Mouse (Mus musculus) gonadal fat pad, adult 2 months (tissue): Measurements from ENCODE around the gene Gkap1. TPM values are rescaled to one million over a fixed set of nuclear protein-coding genes. Genes with fewer than 3 reads are reported as not detected.

Source experiments
- DNase-seq: peaks from one replicate; pipeline ENCODE4 v3.0.0-alpha.2; 2012; ENCODE audit warnings: low read depth
- polyA plus RNA-seq: library from polyadenylated mRNA; depleted of rRNA; stranded (reverse); fragments of >200 nt; gene quantifications from 2 replicates; pipeline ENCODE4 v1.2.3, GENCODE M21; 2012

The Gkap1 gene
- polyA plus RNA-seq, 1 experiment: 34.6 TPM

DNA sequence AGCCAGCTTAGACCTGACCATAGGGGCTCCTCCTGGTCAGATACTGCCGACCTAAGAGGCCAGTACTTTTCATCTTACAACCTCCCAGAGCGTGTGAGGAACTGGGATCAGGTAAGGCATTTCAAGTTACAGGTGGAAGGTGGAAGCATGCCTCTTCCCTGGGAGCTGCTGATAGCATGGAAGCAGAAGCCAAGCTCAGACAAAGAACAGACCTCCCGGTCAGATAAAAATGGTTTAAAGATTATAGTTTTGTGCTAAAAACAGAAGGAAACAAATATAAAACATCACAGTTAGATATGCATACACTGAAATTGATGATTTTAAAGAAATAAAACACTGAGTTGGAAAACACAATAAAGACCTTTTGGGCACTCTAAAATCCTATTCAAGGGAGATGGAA, 8.6 kb downstream of the Gkap1 start:
- no peak for DNase-seq

DNA sequence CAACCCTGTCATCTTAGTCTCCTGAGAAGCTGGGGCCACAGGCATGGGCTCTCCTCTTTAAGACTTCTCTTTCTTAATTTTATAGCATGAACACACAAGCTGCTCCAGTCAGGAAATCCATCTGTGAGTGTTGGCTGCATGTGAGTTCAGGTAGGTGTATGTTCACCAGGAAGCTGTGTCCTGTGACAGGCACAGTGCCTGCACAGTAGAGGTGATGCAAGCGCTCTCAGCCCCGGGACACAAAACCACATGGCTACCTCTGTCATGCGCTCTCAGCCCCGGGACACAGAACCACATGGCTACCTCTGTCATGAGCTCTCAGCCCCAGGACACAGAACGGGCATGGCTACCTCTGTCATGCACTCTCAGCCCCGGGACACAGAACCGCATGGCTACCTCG, 12.0 kb downstream of the Gkap1 start:
- DNase-seq: peak; percentile 77

DNA sequence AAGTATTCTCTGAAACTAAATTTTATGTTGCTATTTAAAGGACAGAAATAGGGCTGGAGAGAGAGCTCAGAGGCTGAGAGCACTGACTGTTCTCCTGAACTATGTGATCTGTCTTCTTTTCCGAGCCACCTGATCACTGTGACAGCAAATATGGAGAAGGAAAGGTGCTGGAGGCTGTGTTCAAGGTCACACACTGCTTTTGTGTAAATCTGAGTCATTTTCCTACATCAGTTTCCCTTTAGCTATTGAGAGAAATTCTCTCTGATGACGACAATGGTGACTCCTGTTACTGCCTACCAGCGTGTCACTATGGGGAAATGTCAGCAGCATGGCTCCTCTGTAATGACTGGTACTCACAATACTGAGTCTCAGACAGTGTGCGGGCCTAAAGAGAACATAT, 13.8 kb downstream of the Gkap1 start:
- no peak for DNase-seq

DNA sequence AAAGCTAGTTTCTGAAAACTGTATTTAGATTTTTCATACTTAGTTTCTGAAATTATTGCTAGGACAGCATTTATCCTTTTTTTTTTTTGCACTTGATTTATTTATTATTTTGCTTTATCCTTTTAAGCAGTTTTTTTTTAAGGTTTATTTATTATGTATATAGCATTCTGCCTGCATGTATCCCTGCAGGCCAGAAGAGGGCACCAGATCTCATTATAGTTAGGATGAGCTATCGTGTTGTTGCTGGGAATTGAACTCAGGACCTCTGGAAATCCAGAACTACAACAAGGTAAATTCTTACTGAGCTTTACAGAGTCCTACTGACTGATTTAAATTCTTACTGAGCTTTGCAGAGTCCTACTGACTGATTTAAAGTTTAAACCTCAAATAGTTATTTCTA, 22.2 kb downstream of the Gkap1 start:
- no peak for DNase-seq

DNA sequence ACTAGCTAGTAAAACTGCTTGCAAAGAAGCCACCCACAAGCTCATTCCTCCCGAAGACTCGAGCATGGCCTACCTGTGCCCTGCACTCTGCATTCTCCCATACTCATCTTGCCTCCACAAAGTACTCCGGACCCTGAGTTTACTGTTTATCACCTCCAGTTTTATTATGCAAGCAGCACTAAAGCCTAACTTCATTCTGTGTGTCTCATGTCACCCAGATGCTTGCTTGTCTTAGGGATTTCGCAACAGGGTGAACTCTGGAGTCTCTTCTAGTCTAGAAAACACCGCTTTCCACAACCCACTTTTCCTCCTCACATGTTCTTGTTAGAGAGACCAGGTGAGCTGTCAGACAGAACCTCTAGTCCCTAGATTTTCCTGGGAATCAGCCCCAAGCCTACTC, 26.5 kb downstream of the Gkap1 start:
- DNase-seq: no peak

DNA sequence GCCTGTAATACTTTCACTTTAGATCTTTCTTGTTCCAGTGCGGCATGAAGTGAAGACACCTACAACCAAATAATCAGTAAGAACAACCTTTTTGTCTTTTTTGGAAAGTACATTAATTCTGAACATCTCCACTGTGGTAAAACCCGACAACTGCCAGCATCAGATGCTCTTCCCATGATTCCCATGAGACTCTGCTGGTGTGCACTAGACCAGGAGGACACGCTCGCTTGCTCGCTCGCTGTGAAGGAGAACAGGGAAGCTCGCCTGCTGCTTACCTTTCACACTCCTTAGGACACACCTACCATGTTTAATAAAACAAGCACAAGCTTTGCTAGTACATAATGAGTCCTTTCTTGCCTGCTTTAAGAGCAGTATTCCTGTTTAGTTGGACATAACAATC, 39.0 kb downstream of the Gkap1 start:
- no peak for DNase-seq

DNA sequence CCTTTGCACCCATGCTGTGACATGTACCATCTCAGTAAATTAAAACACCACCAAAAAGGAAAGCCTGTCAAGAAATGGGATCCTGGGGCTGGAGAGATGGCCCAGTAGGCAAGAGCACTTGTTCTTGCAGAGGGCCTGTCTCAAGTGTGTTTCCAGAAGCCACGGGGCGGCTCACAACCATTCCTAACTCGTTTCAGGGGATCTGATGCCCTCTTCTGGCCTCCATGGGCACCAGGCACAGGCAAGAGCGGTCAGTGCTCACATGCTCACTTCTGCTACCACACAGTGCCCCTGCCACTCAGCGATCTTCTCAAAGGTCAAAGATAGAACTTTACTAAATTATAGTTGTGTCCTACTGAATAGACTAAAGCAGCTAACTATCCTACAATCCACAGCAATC, 42.9 kb downstream of the Gkap1 start:
- DNase-seq: no peak

DNA sequence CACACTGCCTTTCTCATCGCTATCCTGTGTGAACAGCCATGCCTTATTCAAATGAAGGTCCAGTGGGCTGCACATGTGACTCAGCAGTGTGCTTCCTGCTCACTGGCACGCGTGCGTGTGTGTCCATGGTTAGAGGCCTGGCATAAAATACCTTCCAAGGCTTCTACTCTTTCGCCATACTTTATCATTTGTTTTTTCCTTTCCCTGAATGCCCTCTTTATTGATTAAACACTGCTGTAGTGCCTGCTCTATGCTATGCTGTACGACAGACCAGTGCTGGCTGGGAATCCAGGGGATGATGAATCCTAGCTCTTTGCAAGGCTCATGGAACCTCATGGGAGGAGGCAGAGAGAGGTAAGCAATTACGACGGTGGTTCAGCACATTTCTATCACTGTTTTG, 43.4 kb downstream of the Gkap1 start:
- DNase-seq: no peak

DNA sequence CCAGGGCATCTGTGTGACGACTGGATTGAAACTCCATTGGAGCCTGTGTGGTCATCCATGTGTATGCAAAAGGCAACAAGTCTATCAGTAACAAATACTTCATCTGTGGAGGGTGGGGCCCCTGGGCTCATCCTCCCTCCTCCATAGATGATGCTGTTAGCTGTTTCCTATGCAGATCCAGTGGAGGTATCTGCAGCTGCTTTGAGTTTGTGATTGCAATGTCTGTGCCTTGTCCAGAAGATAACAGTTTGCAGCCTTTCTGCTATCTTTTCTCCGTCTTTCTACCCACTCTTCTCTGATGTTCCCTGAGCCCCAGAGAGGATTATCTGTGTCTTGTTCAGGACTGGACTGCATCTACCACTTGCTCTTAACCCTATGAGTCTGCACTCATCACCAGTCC, 46.9 kb downstream of the Gkap1 start:
- no peak for DNase-seq

DNA sequence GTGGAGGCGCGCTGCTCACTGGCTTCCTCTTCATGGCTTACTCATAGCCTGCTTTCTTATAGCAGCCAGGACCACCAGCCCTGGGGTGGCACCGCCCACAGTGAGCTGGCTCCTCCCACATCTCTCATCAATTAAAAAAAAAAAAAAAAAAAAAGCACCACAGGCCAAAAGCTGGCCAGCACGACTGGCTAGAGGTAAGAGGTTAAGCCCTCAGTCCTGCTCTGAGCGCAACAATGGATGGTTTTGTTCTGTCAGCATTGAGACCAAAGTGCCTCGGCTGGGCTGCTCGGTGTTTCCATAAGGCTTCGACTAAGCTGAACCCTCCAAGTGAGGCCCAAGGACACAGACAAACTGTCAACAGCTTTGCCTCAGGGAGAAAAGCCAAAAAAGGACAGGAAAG, 49.8 kb downstream of the Gkap1 start:
- DNase-seq: no peak

DNA sequence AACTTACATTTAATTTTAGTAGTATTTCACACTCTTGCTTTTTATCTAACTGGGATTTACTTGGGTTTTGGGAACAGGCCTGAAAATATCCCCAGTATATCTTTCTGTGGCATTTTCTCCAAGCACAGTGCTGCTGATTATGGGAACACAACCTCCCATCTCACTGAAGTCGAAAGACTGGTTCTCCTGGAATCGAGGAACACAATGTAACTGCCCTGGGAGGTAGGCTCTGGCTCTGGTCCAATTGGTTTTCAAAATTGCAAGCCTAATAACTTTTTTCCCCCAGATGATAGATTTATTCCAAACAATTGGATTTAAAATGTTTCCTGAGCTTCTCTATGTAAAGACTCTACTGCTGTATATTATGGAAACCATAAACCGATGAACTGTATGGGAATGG, 55.3 kb downstream of the Gkap1 start:
- DNase-seq: no peak

DNA sequence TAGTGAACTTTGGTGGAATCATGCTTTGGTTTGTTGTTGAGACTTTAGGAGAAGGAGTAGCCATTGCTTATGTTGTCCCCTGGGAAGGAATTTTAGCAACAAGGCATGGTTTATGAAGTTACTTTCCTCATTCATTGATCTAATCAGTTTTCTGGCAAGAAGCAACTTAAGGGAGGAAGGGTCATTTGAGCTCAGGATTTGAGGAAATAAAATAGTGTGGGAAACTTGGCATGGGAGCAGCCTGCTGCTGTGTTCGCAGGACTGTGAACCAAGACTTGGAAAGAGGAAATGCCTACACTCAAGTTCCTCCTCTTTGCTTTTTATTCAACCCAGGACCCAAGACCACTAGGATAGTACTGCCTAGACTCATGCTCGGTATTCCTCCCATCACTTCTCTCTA, 58.0 kb downstream of the Gkap1 start:
- DNase-seq: no peak

DNA sequence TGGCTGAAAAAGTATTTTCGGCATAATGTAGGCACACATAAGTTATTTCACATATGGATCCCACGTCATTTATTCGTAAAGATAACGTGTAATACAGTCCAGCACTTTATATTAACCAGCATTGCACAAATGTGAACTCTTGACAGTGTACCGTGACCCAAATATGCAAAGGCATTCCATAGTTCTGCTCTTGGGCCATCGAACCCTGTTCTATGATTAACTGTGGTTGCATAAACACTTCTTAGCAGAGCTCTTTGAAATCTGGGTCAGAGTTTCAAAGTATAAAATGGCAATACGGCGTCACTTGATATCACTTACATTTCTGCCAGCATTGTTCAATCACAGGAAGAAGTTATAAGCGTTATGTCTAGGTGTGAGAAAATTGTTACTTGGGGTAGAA, 59.1 kb downstream of the Gkap1 start:
- DNase-seq: no peak

DNA sequence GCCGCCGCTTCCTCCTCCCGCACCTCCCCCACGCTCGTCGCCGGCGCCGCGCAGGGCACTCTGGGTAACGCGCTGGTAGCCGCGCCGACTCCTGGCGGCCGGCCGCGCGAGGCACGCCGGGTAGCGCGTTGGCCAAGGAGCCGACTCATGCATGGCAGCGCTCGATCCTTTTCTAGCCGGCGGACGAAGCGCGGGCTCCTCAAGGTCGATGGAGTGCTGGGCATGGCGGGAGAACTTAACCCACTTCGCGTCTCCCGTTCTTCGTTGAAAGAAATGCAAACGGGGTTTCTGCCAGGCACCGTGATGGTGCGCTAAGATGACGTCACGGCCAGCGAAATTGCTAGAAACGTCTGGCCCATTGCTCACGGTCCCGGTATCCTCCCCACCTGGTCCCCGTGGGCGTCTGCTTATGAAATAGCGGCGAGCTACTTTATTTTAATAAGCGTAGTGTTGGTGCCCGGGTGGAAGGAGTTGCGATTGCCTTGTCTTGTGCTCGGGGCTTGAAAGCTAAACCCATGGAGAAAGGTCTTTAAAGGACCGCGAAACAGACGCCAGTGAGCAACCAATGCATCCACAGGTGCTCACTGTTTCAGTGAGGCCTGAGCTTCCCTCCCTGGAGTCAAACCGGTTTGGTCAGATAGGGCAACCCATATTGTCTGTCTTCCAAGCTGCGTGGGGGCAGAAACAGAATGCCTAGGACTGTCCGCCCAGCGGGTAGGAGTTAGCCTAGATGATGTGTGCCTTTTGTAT, 59.7 kb downstream of the Gkap1 start, which contains the start of gene Ubqln1:
TSS of gene Ubqln1 (minus strand) at position 62 of the 750 bp plus-strand sequence.
- peak; percentile 100 for DNase-seq

DNA sequence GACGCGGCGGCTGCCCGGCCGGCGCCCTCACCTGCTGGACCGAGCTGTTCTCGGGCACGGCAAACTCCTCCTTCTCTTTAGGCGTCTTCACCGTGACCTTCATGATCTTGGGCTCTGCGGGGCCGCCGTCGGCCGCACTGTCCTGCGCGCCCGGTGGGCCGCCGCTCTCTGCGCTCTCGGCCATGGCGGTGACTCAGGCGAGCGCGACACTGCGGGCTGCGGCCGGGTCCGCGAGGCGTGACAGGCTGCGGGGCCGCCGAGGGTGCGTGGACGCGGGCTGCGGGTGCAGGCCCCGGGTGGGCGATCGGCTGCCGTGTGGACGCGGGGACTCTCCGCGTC, 60.3 kb downstream of the Gkap1 start:
- no peak for DNase-seq

DNA sequence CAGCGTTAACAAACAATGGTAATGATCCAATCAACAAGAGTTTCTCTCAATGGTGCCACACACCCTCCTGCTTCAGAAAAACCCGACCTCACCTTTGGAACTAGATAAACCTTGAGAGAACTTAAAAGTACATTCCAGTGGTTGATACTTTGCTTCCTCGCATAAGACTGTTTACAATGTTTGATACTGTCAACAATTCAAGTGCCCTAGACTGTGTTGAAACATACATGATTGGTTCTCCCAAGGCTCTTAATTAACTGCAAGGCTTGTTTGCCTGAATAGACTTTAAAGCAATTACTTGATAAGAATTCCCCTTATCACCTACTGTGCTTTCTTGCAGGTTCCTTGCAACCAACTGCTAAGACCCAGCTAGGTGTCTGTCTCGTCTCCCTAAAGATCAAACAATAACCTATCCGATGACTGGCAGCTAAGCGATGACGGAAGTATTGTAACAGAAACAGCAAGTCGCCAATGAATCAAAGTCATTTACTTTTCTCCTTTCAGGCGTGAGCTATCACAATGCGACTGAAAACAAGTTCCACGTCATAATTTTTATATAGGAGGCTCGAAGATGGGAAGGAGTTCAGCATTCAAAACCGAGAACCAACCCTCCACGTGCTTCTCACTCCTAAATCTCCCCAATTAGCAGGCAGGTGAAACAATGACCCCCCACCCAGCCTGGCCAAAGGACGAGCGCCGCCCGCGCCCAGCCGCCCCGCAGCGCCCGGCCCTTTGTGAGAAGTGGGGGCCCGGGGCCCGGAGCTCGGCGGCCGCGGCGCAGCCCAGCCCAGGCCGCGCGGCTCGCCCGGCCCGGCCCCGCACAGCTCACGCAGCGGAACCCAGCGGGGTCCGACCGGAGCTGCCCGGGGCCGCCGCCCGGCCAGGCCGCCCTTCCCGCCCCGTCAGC, 60.9 kb downstream of the Gkap1 start:
- no peak for DNase-seq

DNA sequence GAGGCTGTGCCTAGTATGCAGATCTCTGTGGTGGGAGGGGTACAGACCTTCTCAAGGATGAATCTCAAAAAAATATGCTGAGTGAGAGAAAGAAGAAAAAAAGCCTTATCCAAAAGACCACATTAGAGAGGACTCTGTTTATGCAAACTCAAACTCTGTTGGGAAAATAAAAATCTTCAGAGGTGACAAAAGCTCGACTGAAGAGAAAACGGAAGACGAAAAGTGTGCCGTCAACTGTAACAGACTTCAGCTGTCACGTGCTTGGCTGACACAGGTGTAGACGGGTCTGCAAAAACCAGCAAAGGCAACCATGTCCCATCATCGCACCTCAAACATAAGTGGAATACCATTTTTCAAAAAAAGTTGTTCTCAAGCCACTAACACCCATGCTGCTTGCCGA, 61.7 kb downstream of the Gkap1 start:
- no peak for DNase-seq

DNA sequence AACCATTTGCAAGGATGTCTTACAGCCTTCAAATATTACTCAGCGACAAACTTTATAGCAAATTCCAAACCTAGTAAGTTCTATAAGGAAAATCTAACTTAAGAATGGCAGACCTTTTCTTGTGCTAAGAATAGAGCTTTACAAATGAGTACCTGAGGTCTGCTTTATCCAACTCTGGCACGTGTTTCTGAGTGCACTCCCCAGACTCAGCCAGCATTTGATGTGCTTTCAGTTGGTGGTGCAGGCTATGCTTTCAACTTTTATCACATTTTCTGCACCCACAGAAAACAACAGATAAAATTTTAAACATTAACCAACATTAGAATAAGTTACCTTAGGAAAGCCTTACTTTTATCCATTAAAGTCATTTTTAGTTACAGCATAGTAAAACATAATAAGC, 63.0 kb downstream of the Gkap1 start:
- no peak for DNase-seq

DNA sequence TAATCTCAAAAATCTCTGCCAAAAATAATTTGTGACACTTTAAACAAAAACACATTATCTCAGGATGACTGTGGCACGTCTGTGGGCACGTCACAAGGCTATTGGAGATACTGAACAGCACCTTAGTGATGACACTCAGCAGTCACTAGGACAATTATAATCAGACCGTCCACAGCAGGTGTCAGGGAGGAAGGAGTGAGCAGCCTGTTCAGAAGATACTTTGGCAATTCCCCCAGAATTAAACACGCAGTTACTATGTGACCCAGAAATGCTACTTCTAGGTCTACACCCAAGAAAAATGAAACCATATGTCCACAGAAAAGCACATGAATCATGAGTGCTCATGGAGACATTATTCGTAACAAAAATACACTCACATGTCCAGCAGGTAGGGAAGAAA, 65.1 kb downstream of the Gkap1 start:
- DNase-seq: no peak

DNA sequence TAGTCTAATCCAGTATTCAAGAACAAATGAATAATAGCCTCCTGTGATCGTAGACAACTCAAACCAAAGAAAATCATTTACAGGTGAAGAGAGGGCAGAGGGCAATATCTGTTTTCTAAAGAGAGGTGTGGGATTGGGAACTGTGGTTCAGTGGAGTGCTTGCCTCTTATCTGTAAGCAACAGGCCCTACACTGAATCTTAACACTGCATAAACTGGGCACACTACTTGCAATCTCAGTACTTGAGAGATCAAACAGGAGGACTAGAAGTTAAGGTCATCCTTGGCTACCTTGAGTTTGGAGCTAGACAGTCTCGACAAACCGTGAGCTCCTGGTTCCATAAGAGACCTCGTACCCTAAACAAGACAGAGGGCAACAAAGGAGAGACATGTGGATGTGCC, 69.4 kb downstream of the Gkap1 start:
- DNase-seq: no peak

DNA sequence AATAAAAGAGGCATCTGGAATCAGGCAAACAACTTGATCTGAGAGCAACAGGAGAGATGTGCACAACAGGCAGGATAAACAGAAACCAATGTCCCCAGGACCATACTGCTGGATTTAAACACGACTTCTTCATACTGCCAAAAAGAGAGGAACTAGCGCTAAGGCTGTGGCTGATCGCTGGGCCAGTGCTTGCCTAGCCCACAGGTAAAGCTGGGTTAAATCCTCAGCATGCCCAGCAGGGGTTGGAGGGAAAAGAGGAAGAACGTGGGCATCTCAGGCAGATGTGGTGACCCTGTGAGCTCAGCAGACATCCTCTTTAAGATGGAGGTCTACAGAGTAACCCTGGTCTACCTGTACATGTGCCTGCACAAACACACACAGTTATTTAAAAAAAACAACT, 70.5 kb downstream of the Gkap1 start:
- no peak for DNase-seq

DNA sequence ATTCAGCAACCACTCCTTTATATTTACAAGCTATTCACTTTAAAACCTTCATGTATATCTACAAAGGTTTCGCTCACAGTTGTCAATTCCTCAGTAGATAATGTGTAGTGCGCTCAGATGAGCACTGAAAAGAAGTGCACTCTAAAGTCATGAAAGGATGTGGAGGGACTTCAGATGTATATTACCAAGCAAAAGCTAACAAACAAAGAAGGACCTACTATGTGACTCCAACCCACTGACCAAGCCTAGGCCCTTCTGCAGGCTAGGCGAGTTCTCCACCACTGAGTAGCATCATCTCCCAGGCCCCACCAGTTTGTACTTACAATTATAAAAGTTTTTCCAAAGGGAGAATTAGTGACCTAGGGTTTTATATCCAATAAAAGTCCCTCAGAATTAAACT, 71.3 kb downstream of the Gkap1 start:
- DNase-seq: no peak

DNA sequence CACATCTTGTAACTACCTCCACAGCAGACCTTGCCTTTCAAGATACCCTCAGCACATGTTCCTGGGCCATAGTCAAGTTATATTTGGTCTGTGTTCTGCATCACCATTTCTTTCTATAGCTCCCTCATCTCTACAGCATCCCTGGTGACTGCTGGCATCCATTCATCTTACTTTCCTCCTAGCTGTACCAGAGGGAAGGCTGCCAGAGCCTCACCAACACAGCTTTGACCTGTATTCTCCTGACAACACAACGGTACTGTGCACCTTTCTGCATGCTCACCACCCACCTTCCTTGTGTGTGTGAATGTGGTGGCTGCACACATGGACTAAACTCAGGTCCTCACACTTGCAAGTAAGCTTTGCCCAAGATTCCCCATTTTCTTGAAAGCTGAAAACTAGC, 72.6 kb downstream of the Gkap1 start:
- DNase-seq: no peak
